Mouse (Mus musculus) heart, postnatal 36 days (tissue): Measurements from ENCODE around the gene Pld5. TPM values are rescaled to one million over a fixed set of nuclear protein-coding genes. Genes with fewer than 3 reads are reported as not detected.

Source experiments
- DNase-seq, 2 experiments: peaks; one replicate each; pipeline ENCODE4 v3.0.0; 2021 to 2022
- intact Hi-C: fragments of 180-260 bp; cut with DNase I; formaldehyde crosslinking; loops from one replicate; pipeline ENCODE4 v1.15.1; 2025
- total RNA-seq, 2 experiments: library from RNA; stranded (reverse); gene quantifications; 2 replicates each; pipeline ENCODE4 v1.2.3; 2021

The Pld5 gene
- total RNA-seq: under 1 TPM in 1 of 2 experiments, not detected in 1; 0.17 TPM

GRCm38 (mm10) chr1:176274667-176275610, at the start of gene Pld5:
Gene Pld5, minus strand, starts transcription at chr1:176275312.
- intact Hi-C loops: no loop called here
- peak in 1 of 2 experiments; percentile 4 for DNase-seq

DNA sequence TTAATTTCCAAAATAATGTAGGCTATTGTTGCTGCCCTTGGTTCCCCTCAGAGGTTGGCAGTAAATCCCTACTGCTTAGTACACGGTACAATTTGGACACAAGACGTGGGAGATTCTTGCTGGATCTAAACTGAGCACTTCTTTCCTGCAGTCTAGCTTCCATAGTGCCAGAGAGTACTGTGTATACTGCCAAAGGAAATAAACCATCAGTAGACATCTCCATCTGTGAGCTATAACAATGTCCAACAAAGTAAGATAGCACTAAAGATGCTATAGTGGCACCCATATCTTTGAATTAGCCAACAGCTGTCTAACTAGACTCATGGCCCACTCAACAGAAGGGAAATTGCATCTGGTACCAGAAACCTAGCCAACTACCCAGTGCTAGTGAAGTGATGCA, 40.0 kb upstream of the Pld5 start:
- intact Hi-C loops: no loop called here
- no peak for DNase-seq

- DNase-seq: no peak
- intact Hi-C loops: no loop called here
These were observed 35.1 kb upstream of the Pld5 start for GRCm38 (mm10) chr1:176310174-176310573.

DNA sequence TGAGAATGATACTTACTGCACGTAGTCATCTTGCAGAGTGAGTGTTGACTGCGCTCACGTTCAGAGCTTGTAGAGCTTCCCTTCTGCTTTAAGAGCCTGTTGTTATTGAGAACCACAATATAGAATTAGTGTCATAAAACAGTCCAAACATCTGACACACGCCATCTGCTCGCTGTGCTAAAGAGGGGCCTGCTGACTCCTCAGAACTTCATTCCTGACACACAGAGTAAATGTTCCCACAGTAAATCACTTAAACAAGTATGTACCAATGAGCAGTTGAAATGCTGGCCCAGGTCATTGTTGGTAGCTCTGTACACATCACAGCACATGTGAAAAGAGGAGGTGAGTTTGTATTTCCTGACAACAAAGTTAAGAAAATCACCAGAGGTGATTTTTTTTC, 14.3 kb upstream of the Pld5 start:
- no peak for DNase-seq
- intact Hi-C loops: no loop called here

DNA sequence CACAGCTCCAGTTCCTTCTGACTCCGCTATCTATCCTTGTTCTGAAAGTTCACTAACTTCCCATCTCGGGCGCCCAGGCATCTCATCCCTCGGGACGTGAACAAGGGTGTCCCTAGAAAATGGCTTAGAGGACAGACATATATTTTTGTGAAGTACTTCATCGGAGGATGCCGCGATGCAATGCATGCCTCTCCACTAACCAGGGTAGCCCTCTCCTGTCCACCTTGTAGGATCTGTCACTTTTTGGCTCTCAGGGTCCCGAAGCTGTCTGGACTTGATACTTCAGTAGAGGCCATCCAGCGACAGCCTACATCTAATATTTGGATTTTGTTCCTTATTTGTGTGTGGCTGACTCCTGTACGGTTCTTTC, 484 bp upstream of the Pld5 start:
- intact Hi-C loops: no loop called here
- no peak for DNase-seq

DNA sequence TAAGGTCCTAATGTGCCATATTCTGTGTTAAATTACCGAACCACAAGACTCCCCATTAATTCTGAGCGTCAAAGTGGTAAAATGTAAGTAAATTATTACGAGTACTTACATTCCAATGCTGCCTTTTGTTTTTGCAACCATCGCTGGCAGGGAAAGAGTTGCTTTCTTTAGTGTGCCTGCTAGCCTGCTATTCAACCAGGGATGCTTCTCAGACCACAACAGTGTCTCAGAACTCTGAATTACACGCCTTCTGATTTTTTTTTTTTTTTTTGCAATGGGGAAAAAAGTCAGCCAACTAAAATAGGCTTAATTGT, 26.4 kb downstream of the Pld5 start:
- no peak for DNase-seq
- intact Hi-C loops: no loop called here

- intact Hi-C loops: no loop called here
- DNase-seq: peak in 1 of 2 experiments; percentile 4
These were observed 27.0 kb downstream of the Pld5 start for GRCm38 (mm10) chr1:176247885-176248716.

- intact Hi-C loops: no loop called here
- no peak for DNase-seq
These were observed 35.9 kb downstream of the Pld5 start for GRCm38 (mm10) chr1:176239199-176239598.

GRCm38 (mm10) chr1:176223794-176224193, 51.3 kb downstream of the Pld5 start:
- intact Hi-C loops: loop anchor here (1.0 to 2.0 kb wide), 2 partner anchors 476 to 639 kb away; no protein-coding TSS in a partner anchor
- no peak for DNase-seq

GRCm38 (mm10) chr1:176223196-176223595, 51.9 kb downstream of the Pld5 start:
- intact Hi-C loops: loop anchor here (1.0 to 2.0 kb wide), 2 partner anchors 476 to 640 kb away; no protein-coding TSS in a partner anchor
- peak; percentile 49 to 71 for DNase-seq

DNA sequence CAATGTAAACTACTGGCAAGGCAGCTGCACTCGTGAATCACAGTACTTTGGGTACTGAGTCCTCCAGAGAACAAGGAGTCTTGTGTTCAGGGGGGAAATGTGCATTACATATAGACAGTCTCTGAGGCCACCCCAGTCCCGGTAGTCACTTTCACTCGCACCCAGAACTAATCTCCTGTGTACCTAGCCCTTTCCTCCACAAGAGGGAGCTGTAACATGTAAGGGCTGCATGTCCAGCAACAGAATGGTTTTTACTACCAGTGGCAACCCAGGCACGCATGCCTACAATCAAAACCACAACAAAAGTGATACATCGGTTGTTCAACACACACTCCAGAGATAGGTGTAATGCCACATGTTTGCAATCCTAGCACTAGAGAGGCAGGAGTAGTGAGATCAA, 56.9 kb downstream of the Pld5 start:
- DNase-seq: no peak
- intact Hi-C loops: no loop called here

DNA sequence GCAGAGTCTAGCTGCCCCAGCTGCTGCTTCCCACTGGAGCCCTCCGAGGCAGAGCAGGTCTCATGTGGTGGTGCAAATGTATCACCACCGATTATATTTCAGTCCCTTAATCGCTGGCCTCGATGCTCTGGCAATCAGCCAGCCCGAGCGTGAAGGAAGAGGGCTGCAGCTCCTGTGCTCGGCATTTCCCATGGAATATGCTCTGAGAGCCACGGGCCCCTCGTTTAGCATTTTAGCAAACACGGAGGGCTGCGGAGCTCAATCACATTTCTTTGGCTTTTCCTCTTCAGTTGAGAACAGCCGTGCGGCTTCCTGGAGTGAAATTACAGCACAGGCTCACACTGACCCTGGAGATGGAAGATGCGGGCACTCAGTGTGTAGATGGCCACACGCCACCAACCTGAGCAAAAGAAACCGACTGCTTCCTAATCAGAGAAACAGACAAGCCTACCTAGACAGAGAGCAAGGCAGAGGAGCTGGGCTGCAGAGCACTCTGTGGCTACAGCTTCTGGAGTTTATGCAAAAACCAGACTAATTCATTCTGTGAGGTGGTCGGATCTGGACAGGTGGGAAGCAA, 61.4 kb downstream of the Pld5 start:
- intact Hi-C loops: no loop called here
- DNase-seq: no peak

DNA sequence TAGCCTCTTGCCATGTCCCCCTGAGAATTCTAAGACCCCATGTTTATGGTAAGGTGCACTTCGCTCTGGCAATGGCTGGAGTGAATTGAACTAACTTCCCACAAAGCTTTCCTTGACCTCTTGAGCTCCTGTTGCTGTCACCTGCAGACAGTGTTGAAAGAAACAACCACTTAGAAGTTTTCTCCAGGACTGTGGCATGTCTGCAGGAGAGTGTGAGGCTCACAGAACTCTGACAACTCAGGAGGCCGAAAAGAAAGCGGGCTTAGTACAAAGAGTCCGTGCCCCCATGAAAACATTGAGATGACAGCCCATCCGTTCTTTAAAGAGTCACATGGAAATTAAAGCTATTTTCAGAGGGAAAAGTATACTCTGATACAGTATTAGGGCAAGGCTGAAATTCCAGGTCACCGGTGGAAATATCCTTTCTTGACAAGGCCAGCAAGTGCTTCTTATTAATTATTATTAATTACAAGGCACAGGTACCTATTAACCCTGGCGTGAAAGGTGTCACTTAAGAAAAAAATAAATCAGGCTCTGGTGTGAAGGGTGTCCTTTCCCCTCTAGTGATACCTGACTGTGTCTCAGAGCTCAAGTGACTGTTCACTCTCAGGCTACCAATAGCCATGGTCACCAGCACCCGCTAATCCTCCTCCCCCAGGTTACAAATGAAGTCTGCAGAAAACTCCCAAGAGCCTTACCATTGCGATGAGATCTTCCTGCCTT, 62.0 kb downstream of the Pld5 start:
- no peak for DNase-seq
- intact Hi-C loops: no loop called here

DNA sequence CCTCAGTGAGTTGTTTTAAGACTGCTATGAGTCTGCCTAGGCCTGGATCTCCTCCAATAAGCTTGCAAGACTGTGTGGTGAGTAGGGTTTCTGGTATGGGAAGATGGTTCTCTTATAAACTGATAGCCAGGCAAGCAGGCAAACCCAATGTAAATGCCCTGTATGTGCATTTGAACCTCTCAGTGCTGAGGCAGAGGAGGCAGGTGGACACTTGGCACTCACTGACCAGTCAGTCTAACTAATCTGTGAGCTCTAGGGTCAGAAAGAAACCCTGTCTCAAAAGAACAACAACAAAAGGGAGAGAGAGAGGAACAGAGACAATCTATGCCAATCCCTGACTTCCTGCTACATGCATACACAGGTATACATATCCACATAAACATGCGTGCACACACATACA, 64.3 kb downstream of the Pld5 start:
- DNase-seq: no peak
- intact Hi-C loops: no loop called here

DNA sequence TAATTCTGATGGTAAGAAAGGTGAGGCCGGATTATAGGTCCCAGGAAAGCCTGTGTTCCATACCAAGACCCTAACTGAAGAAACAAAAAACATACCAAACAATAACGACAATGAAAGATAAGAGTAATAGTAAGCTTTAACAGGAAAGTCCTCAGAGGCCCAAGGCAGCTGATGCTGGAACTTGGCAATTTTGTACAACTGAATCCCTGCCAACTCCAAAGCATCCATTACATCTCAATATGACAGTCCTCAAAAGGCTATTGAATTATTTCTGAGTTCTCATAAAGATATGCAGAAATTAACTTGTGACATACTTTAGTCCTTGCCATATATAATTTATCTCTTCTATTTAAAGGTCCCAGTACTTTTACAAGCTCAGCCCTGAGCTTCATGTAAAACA, 67.1 kb downstream of the Pld5 start:
- intact Hi-C loops: no loop called here
- no peak for DNase-seq

DNA sequence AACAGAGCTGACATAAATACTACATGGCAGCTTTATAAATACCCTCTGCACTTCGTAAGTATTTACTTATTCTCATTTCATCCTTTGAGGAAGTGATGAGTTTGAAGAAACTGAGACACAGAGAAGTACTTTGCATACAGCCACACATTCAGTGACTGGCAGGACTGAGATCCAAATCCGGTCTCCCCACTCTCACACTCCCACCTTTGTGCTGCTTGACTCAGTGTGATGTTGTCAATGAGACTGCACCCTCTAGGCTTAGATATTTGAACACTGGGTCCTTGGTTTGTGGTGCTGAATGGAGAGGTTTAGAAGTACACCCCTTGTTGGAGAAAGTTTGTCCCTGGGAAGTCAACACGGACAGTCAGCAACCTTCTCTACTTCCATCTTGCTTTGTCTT, 72.8 kb downstream of the Pld5 start:
- DNase-seq: no peak

GRCm38 (mm10) chr1:176197036-176197766, 77.9 kb downstream of the Pld5 start:
- DNase-seq: no peak
- intact Hi-C loops: no loop called here

More for the DNA sequence above, 72.8 kb downstream of the Pld5 start:
- intact Hi-C loops: no loop called here

GRCm38 (mm10) chr1:176196341-176196740, 78.8 kb downstream of the Pld5 start:
- intact Hi-C loops: no loop called here
- no peak for DNase-seq

DNA sequence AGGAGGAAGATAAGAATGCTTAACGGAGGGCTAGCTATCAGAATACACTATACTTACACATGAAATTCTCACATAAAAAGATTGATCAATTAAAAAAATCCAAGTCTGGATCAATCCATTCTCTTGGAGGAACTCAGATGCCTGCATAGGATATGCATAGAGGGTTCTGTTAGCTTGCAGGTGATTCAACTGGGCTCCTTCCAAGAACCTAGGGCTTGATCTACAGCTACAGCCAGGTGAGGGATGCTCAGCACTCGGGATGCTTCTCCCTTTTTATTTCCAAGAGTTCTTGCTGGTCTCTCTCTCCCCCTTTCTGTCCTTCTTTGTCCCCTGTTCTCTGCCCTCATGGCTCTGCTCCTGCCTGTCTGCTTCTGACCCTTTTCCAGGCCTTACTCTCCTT, 80.4 kb downstream of the Pld5 start:
- intact Hi-C loops: no loop called here

GRCm38 (mm10) chr1:176183991-176184390, 91.1 kb downstream of the Pld5 start:
- intact Hi-C loops: no loop called here
- DNase-seq: no peak

More for the DNA sequence above, 80.4 kb downstream of the Pld5 start:
- DNase-seq: no peak
